Mouse (Mus musculus): Measurements from ENCODE around the gene Lamb3. TPM values are rescaled to one million over a fixed set of nuclear protein-coding genes. Genes with fewer than 3 reads are reported as not detected.

Lamb3 gene
- total RNA-seq, 2 experiments from 2014 or later = 0.80 to 1.4 TPM

Other genes with a start within 250 kb of the Lamb3 start
- under 1 TPM; 0.18 to 0.31 TPM for gene Syt14, start 171.9 kb upstream of the Lamb3 start, total RNA-seq (2021)
- 1 to 10 TPM; 7.2 to 9.5 TPM for gene Diexf, start 77.4 kb upstream of the Lamb3 start, total RNA-seq (2021)
- gene Irf6, start 54.6 kb upstream of the Lamb3 start, total RNA-seq (2021) = 1 to 10 TPM; 1.6 to 2.0 TPM
- 1 to 10 TPM; 2.3 to 3.2 TPM for gene A130010J15Rik, start 39.7 kb upstream of the Lamb3 start, total RNA-seq (2021)
- gene Traf3ip3, start 6.0 kb upstream of the Lamb3 start, total RNA-seq (2021) = 1 to 10 TPM; 6.0 to 8.4 TPM
- 1 to 10 TPM; 5.7 to 7.0 TPM for gene Hsd11b1, start 56.4 kb downstream of the Lamb3 start, total RNA-seq (2021)
- gene G0s2, start 65.5 kb downstream of the Lamb3 start, total RNA-seq (2021) = 10 to 100 TPM; 16.7 to 25.3 TPM
- gene Camk1g, start 162.6 kb downstream of the Lamb3 start, total RNA-seq (2021) = under 1 TPM; 0.18 to 0.33 TPM

Data from gastrocnemius, postnatal 14 days (tissue).